ENCODE assay signal across 33 mouse cellular contexts in genomic region chr17:7383167-7384143, GRCm38 (mm10). TPM values are rescaled to one million over a fixed set of nuclear protein-coding genes. Genes with fewer than 3 reads are reported as not detected.
"Had no signal": no experiment of that assay in that cellular context is flagged by ENCODE, and none has a peak within 500 bp of the region (broad histone marks: within the 10 kb centered on the region; RNA-seq: fewer than 3 reads in every experiment).

No protein-coding gene starts in this region.

RNA-seq across cellular contexts. Expression of gene Unc93a2, which starts 1.8 kb away (rescaled TPM):
- total RNA-seq: forebrain, postnatal 0 days; heart, postnatal 36 days; hematopoietic stem cell, adult 5-6 weeks; hindbrain, postnatal 0 days; layer of hippocampus, adult 8-10 months; layer of hippocampus, postnatal 14 days; layer of hippocampus, postnatal 36 days; left cerebral cortex, adult 18-20 months; left cerebral cortex, postnatal 25 days had no signal
- polyA plus RNA-seq: forebrain, postnatal 0 days; heart, embryonic 11.5 days; heart, embryonic 13.5 days; heart, embryonic 15.5 days; heart, postnatal 0 days; hindbrain, embryonic 11.5 days; hindbrain, embryonic 13.5 days; intestine, embryonic 14.5 days; kidney, embryonic 15.5 days; kidney, postnatal 0 days; limb, embryonic 10.5 days; limb, embryonic 12.5 days had no signal

RNA-seq across cellular contexts. Expression of gene Gm49630, which starts 11.7 kb away (rescaled TPM):
- total RNA-seq: forebrain, postnatal 0 days; gastrocnemius, adult 18-20 months; gastrocnemius, adult 8-10 months; gastrocnemius, postnatal 14 days; gastrocnemius, postnatal 36 days; heart, adult 2 months; heart, postnatal 14 days; heart, postnatal 36 days; hematopoietic stem cell, adult 5-6 weeks; hindbrain, postnatal 0 days; layer of hippocampus, adult 18-20 months; layer of hippocampus, adult 8-10 months; layer of hippocampus, postnatal 14 days; layer of hippocampus, postnatal 36 days; left cerebral cortex, adult 18-20 months; left cerebral cortex, adult 8-10 months; left cerebral cortex, postnatal 10 days; left cerebral cortex, postnatal 25 days had no signal
- polyA plus RNA-seq: forebrain, postnatal 0 days; heart, adult 2 months; heart, embryonic 11.5 days; heart, embryonic 13.5 days; heart, embryonic 15.5 days; heart, postnatal 0 days; hindbrain, embryonic 11.5 days; hindbrain, embryonic 13.5 days; hindbrain, embryonic 15.5 days; hindbrain, postnatal 0 days; intestine, embryonic 14.5 days; kidney, embryonic 15.5 days; kidney, postnatal 0 days; large intestine, adult 2 months; limb, embryonic 10.5 days; limb, embryonic 12.5 days; limb, embryonic 14.5 days; liver, embryonic 13.5 days had no signal

RNA-seq across cellular contexts. Expression of gene Ttll2, which starts 31.0 kb away (rescaled TPM):
- total RNA-seq: forebrain, postnatal 0 days; gastrocnemius, adult 18-20 months; gastrocnemius, adult 8-10 months; gastrocnemius, postnatal 14 days; gastrocnemius, postnatal 36 days; heart, adult 2 months; heart, postnatal 14 days; heart, postnatal 36 days; hematopoietic stem cell, adult 5-6 weeks; hindbrain, postnatal 0 days; layer of hippocampus, adult 18-20 months; layer of hippocampus, adult 8-10 months; layer of hippocampus, postnatal 14 days; layer of hippocampus, postnatal 36 days; left cerebral cortex, adult 18-20 months; left cerebral cortex, adult 8-10 months; left cerebral cortex, postnatal 10 days; left cerebral cortex, postnatal 25 days had no signal
- polyA plus RNA-seq: forebrain, postnatal 0 days; heart, embryonic 11.5 days; heart, embryonic 13.5 days; heart, embryonic 15.5 days; heart, postnatal 0 days; hindbrain, embryonic 11.5 days; hindbrain, embryonic 13.5 days; hindbrain, embryonic 15.5 days; hindbrain, postnatal 0 days; intestine, embryonic 14.5 days; kidney, embryonic 15.5 days; kidney, postnatal 0 days; limb, embryonic 10.5 days; limb, embryonic 12.5 days; limb, embryonic 14.5 days; liver, embryonic 13.5 days had no signal

RNA-seq across cellular contexts. Expression of gene Tcp10a, which starts 59.0 kb away (rescaled TPM):
- total RNA-seq: forebrain, postnatal 0 days; gastrocnemius, adult 18-20 months; gastrocnemius, postnatal 14 days; gastrocnemius, postnatal 36 days; heart, adult 2 months; heart, postnatal 14 days; heart, postnatal 36 days; hematopoietic stem cell, adult 5-6 weeks; hindbrain, postnatal 0 days had no signal
- polyA plus RNA-seq: forebrain, postnatal 0 days; heart, embryonic 15.5 days; hindbrain, embryonic 11.5 days; hindbrain, embryonic 13.5 days; hindbrain, embryonic 15.5 days; intestine, embryonic 14.5 days; kidney, embryonic 15.5 days; kidney, postnatal 0 days; large intestine, adult 2 months; limb, embryonic 10.5 days; limb, embryonic 12.5 days; limb, embryonic 14.5 days; liver, embryonic 13.5 days had no signal
